Mouse (Mus musculus): ENCODE measurements at regions not wholly inside any gene's neighbourhood (a gene's known extent, or its start where the extent isn't known, plus 50 kb on each side); places are given as distances from the start of the nearest gene placed in this dataset.

DNA sequence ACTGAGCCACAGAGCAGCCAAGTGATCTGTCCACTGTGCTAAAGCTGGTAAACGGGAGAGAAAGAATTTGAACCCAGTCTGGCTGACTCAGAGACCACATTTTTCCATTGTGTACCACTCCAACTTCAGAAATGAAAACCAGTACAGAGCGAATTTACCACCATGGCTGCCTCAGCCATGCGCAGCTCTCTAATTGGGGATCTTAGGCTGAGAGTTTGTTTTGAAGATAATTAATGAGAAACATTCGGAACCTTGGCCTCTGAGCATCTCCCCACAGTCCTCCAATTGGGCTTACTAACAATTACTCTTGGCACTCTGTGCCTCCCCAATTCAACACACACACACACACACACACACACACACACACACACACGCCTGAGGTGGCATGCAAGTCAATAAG lies 128.3 kb downstream of the Mtx3 start:
- DNase-seq (ENCODE audit: low spot score in 2 of 2): no peak

DNA sequence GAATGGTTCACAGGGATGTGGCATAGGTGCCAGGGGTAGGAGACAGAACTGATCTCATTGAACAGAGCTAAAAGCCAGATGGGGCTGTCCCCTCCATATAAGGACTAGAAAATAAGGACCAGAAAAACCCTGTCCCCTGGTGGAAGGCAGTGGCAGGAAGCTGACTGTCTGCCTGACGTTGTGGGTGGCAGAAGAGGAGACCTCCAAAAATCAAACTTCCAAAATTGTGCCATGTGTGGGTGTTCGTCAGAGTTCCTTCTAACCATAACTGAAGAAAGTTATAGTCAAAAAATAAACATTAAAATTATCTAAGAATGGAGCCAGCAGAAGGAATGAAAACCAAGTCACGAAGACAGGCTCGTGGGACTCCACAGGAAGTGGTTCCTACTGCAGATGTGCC lies 129.2 kb downstream of the Mtx3 start:
- no peak for DNase-seq (ENCODE audit: low spot score in 2 of 2)

DNA sequence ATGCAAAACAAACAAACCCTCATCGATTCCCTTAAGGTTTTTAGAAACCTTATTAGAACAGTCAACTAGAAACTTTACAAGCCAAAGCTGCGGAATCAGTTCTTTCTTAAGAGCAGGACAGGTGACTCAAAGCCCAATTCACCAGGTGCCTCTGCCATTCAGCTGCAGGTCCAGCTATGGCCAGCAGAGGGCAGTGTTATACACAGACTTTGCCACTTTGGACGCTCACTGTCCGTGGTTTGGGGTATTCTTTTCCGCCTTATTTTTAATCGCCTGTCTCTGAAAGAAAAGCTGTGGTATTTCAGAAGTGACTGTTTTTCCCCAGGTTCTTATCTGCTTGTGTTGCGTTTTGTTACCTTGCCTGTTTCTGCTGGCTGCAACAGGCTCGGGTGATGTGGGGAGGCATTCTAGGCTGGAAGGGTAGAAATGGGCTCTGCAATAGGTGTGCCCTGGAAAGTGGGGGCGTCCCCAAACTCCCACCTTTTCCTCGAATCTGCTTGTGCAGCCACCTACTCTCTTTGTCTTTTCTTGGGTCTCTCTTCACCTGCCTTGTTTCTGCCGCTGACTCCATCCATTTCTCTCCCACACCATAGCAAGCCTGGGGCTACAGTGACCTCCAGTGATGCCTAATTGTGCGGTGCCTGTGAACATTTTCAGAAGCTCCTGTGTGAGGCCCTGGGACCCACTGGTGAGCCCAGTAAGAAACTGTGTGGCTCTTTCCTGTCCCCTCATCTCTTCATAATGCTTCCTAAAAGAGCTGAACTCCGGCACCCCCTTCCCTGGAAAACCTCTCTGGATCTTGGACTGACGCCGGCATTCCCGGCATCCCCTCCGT lies 142.4 kb downstream of the Mtx3 start:
- peak; percentile 84 to 86 for DNase-seq (ENCODE audit: low spot score in 2 of 2)

DNA sequence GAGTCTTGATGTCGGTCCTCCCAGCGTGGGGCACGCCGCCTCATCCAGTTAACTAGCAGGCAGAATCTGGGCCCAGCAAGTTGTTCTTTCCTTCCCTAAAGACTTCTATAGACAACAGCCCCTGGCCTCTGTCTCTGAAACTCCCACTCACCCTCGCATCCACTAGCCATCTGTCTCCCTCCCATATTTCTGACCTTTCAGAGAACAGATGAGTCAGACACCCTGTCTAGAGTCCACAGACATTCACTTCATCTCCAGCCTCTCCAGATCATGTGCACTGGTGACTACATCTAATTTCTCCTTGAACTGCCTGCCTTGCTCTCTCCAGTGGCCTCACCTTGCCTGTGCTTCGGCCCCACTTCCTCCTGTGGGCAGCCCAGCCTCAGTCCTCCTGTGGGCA lies 143.1 kb downstream of the Mtx3 start:
- no peak for DNase-seq (ENCODE audit: low spot score in 2 of 2)

DNA sequence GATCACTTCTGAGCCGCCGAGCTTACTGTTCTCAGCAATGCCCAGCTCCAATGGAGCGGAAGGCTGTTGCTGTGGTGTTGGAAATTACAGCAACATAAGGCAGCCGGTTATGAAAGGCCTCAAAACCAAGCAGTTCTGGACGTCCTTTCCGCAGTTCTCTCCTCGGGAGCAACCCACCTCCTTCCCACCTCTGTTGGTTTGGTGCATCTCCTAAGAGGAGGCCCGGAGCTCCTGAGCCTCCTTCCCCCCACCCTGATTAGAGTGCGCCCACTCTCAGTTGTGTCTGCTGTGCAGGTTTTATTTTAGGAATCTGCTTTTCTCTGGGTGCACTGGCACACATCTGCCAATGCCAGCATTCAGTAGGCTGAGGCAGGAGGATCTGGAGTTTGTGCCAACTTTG lies 144.0 kb downstream of the Mtx3 start:
- no peak for DNase-seq (ENCODE audit: low spot score in 2 of 2)

DNA sequence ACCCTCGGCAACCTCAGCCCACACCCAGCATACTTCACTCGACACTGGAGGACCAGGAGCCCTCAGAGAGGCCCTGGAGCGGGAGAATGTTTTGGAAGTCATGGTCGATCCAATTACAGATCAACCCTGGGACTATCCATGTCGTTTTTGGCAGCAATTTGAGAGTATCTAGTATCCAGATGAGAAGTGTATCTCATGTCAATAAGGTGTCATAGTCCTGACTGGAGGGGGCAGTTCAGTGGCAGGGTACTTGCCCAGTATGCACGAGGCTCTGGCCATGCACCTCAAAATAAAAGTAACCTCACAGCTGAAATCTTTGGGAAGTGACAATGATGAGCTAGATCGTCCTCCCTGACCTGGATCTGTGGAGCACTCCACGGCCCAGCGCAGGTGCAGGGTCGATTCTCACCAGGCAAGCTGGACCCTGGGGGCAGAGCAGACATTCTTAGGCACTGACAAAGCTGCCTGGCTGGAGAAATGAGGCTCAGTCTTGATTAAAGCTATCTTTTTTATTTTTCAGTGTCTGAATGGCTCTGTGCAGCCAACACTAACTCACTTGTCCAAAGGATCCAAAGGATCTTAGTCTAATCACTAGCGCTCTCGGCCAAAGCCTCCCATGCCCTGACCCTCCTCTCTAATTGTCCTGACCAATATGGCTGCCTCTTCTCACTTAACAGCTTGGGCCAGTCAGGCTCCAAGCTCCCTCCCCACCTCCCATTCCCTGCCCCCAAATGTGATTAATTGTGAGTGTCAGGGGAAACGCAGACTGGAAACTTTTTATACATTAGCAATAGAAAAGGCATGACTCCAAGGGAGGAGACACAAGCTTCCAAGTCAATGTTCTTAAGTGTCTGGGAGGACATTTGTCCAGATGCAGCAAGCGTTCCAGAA lies 146.0 kb downstream of the Mtx3 start:
- DNase-seq (ENCODE audit: low spot score in 2 of 2): no peak
